Mouse (Mus musculus) forebrain, embryonic 11.5 days (tissue): ENCODE results near the gene Dnase1l3. TPM values are rescaled to one million over a fixed set of nuclear protein-coding genes. Genes with fewer than 3 reads are reported as not detected.

Experiments
- ATAC-seq: fragments of 200-750 bp; cut with Nextera tagmentation; replicated peaks from 2 replicates; pipeline ENCODE4 v1.8.0; 2017; ENCODE audit warnings: moderate TSS enrichment; ENCODE audit not compliant: low FRiP score
- DNase-seq: peaks from one replicate; pipeline ENCODE4 v3.0.0-alpha.2; 2017; ENCODE audit warnings: low spot score
- H3K27ac ChIP-seq: fragments of 300-500 bp; sonication (generic); 2 replicates; pipeline ENCODE4 v1.5.1; 2014; ENCODE audit warnings: low read depth, low read length
- H3K27me3 ChIP-seq: fragments of 300-500 bp; sonication (generic); 2 replicates; pipeline ENCODE4 v1.6.1; 2014; ENCODE audit warnings: mild to moderate bottlenecking, low read length, mixed read lengths; ENCODE audit not compliant: control insufficient read depth, insufficient read depth
- H3K36me3 ChIP-seq: fragments of 300-500 bp; sonication (generic); 2 replicates; pipeline ENCODE4 v1.6.1; 2014; ENCODE audit warnings: mild to moderate bottlenecking, low read length, moderate library complexity, mixed read lengths; ENCODE audit not compliant: control insufficient read depth, insufficient read depth
- H3K4me1 ChIP-seq: fragments of 300-500 bp; sonication (generic); replicated peaks from 2 replicates; pipeline ENCODE4 v1.6.1; 2014; ENCODE audit warnings: low read length, mixed read lengths; ENCODE audit not compliant: control insufficient read depth, insufficient read depth
- H3K4me2 ChIP-seq: fragments of 300-500 bp; sonication (generic); 2 replicates; pipeline ENCODE4 v1.6.1; 2014; ENCODE audit warnings: low read depth, mild to moderate bottlenecking, low read length, moderate library complexity, mixed read lengths; ENCODE audit not compliant: severe bottlenecking
- H3K4me3 ChIP-seq: fragments of 300-500 bp; sonication (generic); 2 replicates; pipeline ENCODE4 v1.5.1; 2014; ENCODE audit warnings: low read depth, low read length
- H3K9ac ChIP-seq: fragments of 300-500 bp; sonication (generic); 2 replicates; pipeline ENCODE4 v1.6.1; 2014; ENCODE audit warnings: low read length
- H3K9me3 ChIP-seq: fragments of 300-500 bp; sonication (generic); 2 replicates; pipeline ENCODE4 v1.6.1; 2016; ENCODE audit warnings: low read length, mixed read lengths; ENCODE audit not compliant: control insufficient read depth
- WGBS: fragments of 180-500 bp; shearing (Covaris S2); extraction: QIAGEN DNeasy Blood & Tissue Kit; methylation state at CpG from one replicate; pipeline ENCODE4 v1.1.7; 2014; 5-methylcytosine and 5-hydroxymethylcytosine counted together
- polyA plus RNA-seq: library from polyadenylated mRNA; unstranded; fragments of >200 nt; fragmentation: Nextera tagmentation; extraction: Ambion mirVana; gene quantifications from 2 replicates; pipeline ENCODE4 v1.2.1, GENCODE M21; 2014

Dnase1l3 gene
- polyA plus RNA-seq, 1 experiment from 2014 or later = not detected

DNA sequence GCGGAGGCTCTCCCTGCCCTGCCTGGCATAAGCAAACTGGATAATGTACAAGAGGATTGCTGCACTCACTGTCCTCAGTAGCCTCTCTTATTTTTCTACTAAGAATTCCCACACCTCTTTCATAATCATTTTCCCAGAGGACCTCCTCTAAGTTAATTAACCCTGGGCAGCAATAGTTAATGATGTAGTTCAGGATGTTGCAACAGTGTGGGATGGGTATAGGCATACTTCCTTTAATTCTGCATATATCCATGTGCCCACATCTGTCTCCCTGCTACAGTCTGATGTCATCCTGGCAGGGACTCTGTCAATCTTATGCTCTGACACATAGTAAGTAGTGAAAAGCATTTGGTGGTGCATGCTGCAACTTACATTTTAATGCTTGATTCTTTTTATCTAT is 13.1 kb downstream of the Dnase1l3 start:
- Histone ChIP-seq H3K9me3 (no peaks in the 10 kb centered on the region), H3K36me3 (no peaks in the 10 kb centered on the region), H3K27ac (no peak overlapping the region), H3K4me1 (no peaks in the 10 kb centered on the region), H3K27me3 (no peaks in the 10 kb centered on the region), H3K4me3 (no peak overlapping the region), H3K4me2 (no peak overlapping the region), H3K9ac (no peak overlapping the region)
- no peak for ATAC-seq
- 96% methylated on average over 1 of the region's 1 CpGs for WGBS
- DNase-seq = no peak

DNA sequence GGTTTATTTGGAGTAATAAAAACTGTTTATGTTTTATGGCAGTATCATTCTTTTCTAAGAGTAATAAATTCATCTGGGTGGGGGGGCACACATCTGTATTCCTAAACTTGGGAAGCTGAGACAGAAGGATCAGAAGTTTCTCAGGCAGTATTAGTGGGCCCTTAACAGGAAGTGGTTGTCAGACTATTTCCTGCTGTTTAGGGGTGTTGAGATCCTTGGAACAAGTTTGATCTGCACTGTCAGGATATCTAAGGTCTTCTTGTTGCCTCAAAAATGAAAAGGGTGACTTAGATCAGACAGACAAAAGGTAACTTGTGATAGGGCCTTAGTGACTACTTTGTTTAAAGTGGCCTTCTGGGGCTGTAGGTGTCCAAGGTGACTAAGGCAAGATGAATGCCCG is 16.2 kb downstream of the Dnase1l3 start:
- Histone ChIP-seq H3K9me3 (no peaks in the 10 kb centered on the region), H3K4me2 (no peak overlapping the region), H3K36me3 (no peaks in the 10 kb centered on the region), H3K4me1 (no peaks in the 10 kb centered on the region), H3K27ac (no peak overlapping the region), H3K27me3 (no peaks in the 10 kb centered on the region), H3K9ac (no peak overlapping the region), H3K4me3 (no peak overlapping the region)
- no peak for DNase-seq
- 81% methylated on average over 1 of the region's 1 CpGs for WGBS
- ATAC-seq = no peak

DNA sequence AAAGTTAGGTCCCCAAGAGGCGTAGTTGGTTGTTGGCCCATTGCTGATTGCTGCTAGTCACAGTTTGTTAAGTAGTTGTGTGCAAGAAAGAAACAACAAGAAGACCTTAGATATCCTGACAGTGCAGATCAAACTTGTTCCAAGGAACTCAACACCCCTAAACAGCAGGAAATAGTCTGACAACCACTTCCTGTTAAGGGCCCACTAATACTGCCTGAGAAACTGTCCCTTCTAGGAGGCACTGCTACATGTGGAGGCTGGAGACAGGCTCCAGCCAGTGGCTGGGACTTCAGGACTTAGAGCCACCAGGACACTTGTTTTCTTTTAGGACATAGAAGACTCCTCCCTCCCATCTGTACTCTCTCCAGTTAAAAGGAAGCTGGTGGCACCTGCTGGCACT is 16.9 kb downstream of the Dnase1l3 start:
- no peaks in the 10 kb centered on the region for H3K4me1 ChIP-seq
- H3K4me3 ChIP-seq = no peak overlapping the region
- H3K9ac ChIP-seq = no peak overlapping the region
- no peak overlapping the region for H3K4me2 ChIP-seq
- no peaks in the 10 kb centered on the region for H3K9me3 ChIP-seq
- H3K27me3 ChIP-seq = no peaks in the 10 kb centered on the region
- no peaks in the 10 kb centered on the region for H3K36me3 ChIP-seq
- ATAC-seq = no peak
- H3K27ac ChIP-seq = no peak overlapping the region
- no peak for DNase-seq
- WGBS = 92% methylated on average over 1 of the region's 1 CpGs

DNA sequence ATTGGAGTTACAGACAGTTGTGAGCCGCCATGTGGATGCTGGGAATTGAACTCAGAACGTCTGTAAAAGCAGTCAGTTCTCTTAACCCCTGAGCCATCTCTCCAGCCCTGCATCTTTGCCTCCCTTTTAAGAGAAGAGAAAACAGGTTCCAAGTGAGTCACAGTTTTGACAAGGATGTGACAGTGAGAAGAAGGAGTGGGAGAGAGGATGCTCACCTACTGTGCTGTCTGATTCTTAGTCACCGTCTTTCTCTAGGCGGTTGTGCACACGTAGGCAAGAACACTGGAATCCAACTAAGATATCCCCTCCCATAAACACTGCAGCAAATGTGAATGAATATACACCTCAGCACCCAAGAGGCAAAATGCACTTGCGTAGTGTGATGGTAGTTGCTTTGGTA is 19.2 kb downstream of the Dnase1l3 start:
- DNase-seq = no peak
- Histone ChIP-seq H3K9ac (no peak overlapping the region), H3K36me3 (no peaks in the 10 kb centered on the region), H3K4me3 (no peak overlapping the region), H3K9me3 (no peaks in the 10 kb centered on the region), H3K27ac (no peak overlapping the region), H3K27me3 (no peaks in the 10 kb centered on the region), H3K4me2 (no peak overlapping the region), H3K4me1 (no peaks in the 10 kb centered on the region)
- no peak for ATAC-seq
- WGBS = 88% methylated on average over 6 of the region's 6 CpGs

DNA sequence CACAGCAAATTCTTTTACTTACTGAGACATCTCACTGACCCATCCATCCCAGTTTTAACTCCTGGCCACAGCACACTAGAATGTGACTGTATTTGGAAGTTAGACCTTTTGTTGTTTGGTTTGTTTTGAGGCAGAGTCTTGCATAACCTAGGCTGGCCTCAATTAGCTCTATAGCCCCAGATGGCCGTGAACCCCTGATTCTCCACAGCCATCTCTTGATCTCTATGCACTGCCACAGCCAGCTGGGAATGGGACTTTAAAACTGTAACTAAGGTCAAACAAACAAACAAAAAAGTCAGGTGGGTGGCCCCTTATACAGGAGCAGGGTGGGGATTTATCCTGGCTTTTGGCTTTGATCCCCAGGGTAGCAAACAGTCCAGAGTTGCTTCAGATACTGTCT is 19.7 kb downstream of the Dnase1l3 start:
- WGBS = 89% methylated on average over 1 of the region's 1 CpGs
- ATAC-seq (no peak), DNase-seq (no peak)
- no peaks in the 10 kb centered on the region for H3K27me3 ChIP-seq
- no peak overlapping the region for H3K4me2 ChIP-seq
- no peaks in the 10 kb centered on the region for H3K4me1 ChIP-seq
- H3K27ac ChIP-seq = no peak overlapping the region
- no peaks in the 10 kb centered on the region for H3K9me3 ChIP-seq
- H3K4me3 ChIP-seq = no peak overlapping the region
- H3K36me3 ChIP-seq = no peaks in the 10 kb centered on the region
- no peak overlapping the region for H3K9ac ChIP-seq

DNA sequence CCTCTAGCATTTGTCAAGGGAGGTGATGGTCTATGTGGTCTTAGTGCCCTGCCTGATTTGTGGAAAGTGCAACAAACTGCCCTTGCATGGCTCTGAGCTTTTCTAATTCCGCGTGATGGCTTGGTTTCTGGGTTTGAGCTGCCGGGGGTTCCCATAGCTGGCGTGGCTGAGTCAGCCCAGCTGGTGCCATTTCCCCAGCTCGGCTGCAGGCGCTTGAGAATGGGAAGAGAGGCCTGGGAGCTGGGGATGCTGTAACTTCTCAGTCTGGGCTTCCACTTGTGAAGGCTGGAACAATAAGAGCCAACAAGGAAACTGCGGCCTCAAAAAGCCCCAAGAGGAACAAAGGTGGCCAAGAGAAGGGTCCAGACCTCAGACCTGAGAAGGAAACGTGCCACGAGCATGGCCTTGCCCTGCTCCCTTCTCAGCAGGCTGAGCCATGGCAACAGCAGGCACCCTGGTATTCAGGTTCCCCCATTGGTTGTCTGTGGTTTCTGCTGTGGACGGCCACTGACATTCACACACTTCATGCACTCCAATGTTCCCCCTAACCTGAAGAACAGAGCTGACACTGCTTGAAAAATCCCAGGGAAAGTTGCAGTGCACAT is 22.4 kb downstream of the Dnase1l3 start:
- no peak overlapping the region for H3K27ac ChIP-seq
- H3K36me3 ChIP-seq = no peaks in the 10 kb centered on the region
- ATAC-seq (no peak), DNase-seq (no peak)
- H3K9ac ChIP-seq = no peak overlapping the region
- H3K27me3 ChIP-seq = no peaks in the 10 kb centered on the region
- WGBS = 75% methylated on average over 10 of the region's 10 CpGs
- H3K4me1 ChIP-seq = no peaks in the 10 kb centered on the region
- H3K9me3 ChIP-seq = no peaks in the 10 kb centered on the region
- no peak overlapping the region for H3K4me2 ChIP-seq
- no peak overlapping the region for H3K4me3 ChIP-seq

DNA sequence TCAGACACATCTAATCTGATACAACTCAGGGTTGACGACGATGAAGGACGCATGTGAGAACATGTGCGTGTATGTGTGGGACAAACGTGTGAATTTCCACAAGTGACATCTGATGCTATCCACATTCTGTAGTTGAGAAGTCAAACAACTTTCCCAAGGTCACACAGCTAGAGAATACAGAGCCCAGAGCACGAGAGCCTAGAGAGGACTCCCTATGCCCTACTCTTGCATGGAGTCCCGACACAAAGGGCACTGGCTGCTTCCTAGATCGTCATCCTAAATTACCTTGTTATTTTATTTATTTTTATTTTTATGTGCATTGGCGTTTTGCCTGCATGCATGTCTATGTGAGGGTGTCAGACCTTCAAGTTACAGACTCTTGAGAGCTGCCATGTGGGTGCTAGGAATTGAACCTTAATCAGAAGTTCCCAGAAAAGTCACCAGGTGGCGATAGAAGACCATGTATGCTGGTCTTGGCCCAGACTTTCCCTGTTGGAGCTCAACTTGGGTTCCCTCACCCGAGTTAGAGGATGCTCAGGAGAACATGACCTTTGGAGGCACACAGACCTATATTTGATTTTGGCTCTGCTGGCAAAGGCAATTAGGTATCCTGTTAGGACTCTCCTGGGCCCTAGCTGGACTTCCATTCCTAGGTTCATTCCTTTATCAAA is 30.0 kb downstream of the Dnase1l3 start:
- Histone ChIP-seq H3K4me2 (no peak overlapping the region), H3K27ac (no peak overlapping the region), H3K36me3 (no peaks in the 10 kb centered on the region), H3K27me3 (no peaks in the 10 kb centered on the region), H3K4me1 (no peaks in the 10 kb centered on the region), H3K9ac (no peak overlapping the region), H3K9me3 (no peaks in the 10 kb centered on the region), H3K4me3 (no peak overlapping the region)
- 55% methylated on average over 11 of the region's 11 CpGs for WGBS
- peak; percentile 68 for DNase-seq
- ATAC-seq = peak; percentile 47; the same call in 1 of the 2 replicates

DNA sequence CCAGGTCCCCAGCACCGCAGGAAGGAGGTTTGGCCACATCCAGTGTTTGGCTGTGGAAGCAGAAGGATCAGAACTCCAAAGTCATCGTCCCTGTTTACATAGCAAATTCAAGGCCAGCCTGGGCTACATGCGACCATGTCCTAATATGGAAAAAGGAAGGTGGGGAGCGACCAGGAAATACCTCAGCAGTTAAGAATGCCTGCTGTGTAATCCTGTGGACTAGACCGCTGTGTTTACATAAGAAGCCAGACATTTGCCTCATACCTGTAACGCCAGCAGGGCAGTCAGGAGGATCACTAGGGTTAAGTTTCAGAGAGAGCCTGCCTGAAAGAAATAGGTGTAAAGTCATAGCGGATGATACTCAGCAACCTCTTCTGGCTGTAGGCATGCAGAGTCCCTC is 31.2 kb downstream of the Dnase1l3 start:
- no peaks in the 10 kb centered on the region for H3K27me3 ChIP-seq
- no peak overlapping the region for H3K4me3 ChIP-seq
- no peak overlapping the region for H3K9ac ChIP-seq
- no peak overlapping the region for H3K27ac ChIP-seq
- no peaks in the 10 kb centered on the region for H3K9me3 ChIP-seq
- ATAC-seq (no peak), DNase-seq (no peak)
- 62% methylated on average over 7 of the region's 7 CpGs for WGBS
- no peak overlapping the region for H3K4me2 ChIP-seq
- H3K4me1 ChIP-seq = no peaks in the 10 kb centered on the region
- no peaks in the 10 kb centered on the region for H3K36me3 ChIP-seq

DNA sequence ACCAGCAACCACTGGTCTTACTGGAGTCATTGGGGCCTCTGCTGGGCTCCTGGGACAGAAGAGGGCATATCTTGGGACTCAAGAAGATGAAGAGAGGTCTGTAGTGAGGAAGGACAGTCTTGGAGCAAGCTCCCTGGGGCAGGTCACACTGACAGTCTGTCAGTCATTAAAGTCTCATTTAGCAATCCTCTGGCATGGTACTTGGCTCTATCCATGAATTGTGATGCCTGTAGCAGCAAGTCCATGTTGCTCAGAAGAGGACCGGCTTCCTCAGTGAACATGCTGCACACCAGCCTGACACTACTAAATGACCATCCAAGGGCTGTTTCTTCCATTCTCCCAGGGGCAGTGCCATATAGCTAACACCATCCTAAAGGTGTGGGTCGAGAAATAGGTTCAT is 31.7 kb downstream of the Dnase1l3 start:
- Histone ChIP-seq H3K9ac (no peak overlapping the region), H3K27ac (no peak overlapping the region), H3K9me3 (no peaks in the 10 kb centered on the region), H3K4me1 (no peaks in the 10 kb centered on the region), H3K36me3 (no peaks in the 10 kb centered on the region), H3K4me2 (no peak overlapping the region), H3K4me3 (no peak overlapping the region), H3K27me3 (no peaks in the 10 kb centered on the region)
- ATAC-seq (no peak), DNase-seq (no peak)
- WGBS = 84% methylated on average over 2 of the region's 2 CpGs
